Mouse (Mus musculus) thymus, postnatal 25 days (tissue): Measurements from ENCODE around the gene Arid3a.

Experiments used
- DNase-seq: peaks from one replicate; pipeline ENCODE4 v3.0.0; 2022

Arid3a gene

DNA sequence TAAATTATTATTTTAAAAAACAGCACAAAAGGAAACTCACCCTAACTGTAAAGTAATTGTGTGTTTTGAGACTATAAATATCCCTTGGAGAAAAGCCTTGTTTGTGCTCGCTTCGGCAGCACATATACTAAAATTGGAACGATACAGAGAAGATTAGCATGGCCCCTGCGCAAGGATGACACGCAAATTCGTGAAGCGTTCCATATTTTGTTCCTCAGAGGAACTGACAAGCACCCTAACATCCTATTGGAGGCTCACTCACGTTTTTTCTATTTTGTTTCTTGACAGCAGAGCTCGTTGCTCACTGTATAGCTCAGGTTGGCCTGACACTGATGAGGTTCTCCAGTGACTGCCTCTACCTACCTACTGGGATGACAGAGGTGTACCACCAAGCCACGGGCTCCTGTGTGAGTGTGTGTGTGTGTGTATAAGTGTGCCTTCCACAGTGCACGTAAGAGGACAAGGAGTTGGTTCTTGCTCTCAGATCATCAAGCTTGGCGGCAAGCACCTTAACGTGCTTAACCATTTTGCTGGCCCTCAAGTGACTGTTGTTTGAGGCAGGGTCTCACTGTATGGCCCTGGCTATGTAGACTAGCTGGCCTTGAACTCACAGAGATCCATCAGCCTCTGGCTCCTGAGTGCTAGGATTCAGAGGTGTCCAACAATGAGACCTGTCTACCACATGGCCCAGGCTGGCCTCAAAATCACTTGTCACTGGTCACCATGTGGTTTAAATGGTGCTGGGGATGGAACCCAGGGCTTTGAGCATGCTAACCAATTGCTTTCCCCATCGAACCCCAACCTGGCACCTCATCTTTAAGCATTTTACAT is 17.5 kb upstream of the Arid3a start:
- peak; percentile 34 for DNase-seq

DNA sequence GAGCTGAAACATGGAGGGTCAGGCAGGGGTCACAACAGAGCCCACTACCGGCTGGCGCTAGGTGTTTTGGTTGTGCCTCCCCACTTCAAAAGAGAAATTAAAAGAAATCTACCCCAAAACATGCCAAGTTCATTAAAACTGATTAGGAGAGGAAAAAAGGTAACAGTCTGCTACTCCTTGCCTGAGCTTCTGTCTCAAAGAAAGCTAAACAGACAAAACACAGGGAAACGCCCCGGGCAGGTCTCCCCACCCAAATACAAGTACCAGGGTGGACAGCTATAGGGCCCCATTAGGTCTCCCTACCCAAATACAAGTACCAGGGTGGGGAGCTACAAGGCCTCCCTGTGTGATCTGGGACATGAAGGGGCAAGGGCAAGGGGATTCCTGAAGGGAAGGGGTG is 16.3 kb upstream of the Arid3a start, which contains the start of gene Gm26602:
Gm26602 (plus strand) TSS at position 301 of the 400 bp plus-strand sequence.
- DNase-seq: no peak

DNA sequence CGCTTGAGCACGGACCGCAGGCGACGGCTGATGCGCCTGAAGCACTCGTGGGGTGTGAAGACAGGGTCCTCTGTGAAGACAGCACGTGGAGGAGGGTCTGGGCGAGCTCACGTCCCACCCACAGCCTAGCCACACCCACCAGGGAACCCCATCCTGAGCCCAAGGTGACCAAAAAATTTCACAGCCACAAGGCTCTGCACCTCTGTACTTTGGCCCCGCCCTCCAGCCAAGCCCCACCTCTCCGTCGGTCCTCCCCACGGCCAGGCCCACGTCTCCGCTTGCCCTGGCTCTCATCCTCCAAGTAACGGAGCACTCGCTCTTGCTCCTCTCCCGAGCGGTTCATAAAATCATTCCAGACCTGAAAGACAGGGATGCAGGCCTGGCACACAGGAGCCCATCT is 14.4 kb upstream of the Arid3a start:
- no peak for DNase-seq

DNA sequence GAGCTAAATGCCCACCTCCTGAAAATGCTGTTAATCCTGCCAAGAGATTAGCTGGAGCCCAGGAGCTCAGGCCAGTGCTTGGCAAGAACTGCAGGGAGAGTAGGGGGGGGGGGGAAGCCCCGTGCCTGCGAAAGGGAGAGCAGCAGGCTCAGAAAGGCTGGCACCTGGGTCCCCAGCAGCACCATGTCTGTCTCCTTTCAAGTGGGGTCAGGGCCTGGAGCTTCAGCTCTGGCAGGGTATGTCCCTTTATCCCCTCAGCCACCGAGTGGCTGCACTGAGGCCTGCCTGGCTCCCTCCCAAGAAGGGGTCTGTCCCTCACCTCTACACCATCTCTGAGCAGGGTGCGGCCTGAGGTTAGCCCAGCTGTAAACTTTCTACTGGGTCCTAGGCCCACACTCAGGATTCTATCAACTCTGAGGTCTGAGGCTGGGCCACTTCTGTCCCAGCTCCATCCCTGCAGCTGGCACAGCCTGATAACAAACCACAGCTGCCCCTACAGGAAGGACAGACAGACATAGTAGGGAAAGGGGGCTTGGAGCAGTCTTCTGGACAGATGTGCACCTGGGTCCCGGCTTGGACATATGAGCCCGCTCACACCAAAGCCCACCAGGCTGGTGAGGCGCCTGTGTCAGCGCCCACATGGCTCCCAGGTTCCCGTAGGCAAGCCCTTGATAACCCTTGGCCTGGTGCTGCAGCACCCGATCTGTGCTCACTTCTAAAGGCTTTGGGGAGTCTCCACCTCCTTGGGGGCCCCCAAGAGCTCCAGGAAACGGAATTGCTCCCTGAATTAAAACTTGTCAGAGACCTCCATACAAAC is 12.5 kb upstream of the Arid3a start:
- no peak for DNase-seq

DNA sequence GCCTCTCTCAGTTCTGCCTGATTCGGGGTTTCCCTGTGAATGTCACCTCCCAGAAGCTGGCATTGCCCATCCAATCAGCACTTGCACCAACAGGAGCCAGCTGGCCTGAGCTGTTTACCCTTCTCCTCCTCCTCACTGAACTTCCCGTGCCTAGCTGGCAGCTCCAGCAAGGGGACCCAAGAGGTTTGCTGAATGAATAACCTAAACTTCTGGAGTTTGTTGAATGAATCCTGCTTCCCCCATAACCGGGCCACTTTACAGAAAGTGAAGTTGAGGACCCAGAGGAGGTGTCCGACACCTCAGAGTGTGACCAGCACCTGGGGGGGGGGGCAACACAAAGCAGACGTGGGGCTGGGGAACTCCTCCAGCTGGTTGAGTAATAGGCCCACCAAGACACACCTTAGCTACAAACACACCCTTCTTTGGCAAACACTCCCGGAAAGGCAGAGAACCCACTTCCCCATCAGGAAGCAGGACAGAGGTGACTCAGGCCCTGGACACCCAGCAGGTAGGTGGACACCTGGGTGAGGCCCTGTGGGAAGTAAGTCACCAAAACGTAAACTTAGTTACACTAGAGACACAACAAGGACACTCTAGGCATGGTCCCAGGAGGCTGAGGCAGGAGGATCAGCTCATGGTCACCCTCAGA is 11.8 kb upstream of the Arid3a start:
- no peak for DNase-seq

DNA sequence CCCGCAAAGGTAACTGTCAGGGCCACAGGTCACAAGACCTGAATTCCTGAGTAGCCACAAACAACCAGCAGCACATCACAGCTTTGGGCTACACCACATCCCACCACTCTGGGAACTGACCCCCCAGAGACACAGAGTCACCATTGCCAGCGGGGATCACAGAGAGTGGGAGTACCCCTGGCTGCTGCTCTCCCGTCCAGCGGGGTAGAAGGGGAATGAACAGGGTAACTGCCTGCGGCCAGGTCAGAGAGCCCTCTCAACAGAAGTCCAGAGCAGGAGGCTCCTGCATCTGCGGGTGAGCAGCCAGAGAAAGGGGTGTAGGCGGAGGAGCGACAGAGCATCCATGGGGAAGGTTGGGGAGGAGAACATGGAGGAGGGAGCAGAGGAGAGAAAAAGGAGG is 10.8 kb upstream of the Arid3a start:
- DNase-seq: no peak

DNA sequence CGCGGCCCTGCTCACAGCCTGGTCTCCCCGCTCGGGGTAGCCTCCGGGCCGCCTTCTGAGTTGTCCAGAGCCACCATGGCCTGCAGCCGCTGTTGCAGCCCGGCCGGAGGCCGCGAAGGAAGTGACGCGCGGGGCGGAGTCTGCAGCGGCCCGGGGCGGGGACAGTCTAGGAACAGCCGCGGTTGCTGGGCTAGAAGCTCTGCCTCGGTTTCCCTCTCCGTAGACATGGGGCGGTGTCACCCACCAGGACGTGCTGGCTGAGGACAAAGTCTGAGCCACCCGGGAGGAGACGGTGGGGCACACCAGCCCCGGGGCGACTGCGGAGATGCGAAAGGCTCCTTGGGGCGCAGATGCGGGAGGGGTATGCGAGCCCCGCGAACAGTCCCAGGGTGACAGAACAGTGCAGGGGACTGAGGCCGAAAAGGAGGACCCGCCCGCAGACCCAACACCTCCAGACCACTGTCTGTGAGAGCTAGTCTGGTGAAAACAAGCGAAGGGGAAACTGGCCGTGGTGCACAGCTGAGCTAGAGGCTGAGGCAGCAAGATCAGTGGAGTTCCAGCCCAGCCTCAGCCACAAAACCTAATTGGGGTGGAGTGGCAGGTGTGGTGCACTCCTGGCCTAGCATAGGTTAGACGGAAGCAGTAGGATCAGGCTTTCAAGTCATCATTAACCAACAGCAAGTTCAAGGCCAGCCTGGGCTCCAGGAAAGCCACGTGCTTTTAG is 9.9 kb upstream of the Arid3a start, which contains the start of gene Kiss1r:
Kiss1r (plus strand) TSS at position 164 of the 724 bp plus-strand sequence.
- peak; percentile 89 for DNase-seq

DNA sequence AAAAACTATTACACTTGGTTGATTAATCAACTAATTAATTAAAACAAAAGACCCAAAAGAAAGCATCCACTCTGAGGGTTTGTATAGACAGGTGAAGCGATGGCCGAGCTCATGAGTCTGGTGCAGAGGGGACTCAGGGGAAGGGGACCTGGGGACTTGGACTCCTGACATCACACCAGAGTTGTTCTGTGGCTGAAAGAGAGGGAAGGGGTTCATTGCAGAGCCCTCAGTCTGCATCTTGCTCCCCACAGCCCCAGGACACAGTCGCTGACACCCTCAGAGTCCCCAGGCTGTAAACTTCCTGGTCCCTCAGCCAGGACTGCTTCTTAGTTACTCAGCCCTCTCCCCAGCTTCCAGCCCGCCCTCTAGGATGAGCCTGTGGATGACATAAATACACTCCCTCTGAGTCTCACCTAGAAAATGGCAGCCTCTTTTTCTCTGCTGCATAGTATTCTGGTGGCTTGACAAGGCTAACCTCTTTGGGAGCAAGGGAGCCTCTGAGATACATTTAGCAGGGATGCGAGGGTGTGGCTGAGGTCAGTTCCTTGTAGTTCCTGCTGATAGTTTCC is 9.2 kb upstream of the Arid3a start:
- no peak for DNase-seq

DNA sequence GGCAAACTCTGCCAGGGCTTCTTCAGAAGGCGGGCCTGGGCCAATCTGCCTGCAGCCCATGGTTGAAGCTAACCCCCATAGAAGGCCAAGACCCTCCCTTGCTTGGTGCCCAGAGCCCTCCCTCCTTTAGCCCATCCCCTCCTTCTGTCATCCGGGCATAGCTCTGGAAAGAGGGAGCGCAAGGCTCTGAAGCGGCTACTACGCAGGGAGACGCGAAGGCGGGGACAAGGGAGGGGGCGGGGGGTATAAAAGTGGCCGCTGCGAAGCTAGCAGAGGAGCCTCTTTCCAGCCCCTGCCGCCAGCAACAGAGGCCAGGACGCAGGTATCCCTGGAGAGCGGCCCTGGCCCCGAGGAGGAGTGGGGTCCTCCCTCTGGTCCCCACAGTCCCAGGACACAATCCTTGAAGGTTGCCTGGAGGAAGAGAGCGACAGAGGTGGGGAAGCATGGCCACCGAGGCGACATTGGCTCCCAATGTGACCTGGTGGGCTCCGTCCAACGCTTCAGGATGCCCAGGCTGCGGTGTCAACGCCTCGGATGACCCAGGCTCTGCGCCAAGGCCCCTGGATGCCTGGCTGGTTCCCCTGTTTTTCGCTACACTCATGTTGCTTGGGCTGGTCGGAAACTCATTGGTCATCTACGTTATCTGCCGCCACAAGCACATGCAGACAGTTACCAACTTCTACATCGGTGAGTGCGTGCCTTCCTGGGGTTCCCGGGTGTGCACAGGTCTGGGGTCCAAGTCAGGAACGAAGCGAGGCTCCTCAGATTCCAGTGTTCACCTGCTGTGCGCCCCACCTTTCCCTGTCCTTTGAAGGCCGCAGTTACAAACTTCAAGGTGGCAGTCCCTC is 8.4 kb upstream of the Arid3a start:
- no peak for DNase-seq

DNA sequence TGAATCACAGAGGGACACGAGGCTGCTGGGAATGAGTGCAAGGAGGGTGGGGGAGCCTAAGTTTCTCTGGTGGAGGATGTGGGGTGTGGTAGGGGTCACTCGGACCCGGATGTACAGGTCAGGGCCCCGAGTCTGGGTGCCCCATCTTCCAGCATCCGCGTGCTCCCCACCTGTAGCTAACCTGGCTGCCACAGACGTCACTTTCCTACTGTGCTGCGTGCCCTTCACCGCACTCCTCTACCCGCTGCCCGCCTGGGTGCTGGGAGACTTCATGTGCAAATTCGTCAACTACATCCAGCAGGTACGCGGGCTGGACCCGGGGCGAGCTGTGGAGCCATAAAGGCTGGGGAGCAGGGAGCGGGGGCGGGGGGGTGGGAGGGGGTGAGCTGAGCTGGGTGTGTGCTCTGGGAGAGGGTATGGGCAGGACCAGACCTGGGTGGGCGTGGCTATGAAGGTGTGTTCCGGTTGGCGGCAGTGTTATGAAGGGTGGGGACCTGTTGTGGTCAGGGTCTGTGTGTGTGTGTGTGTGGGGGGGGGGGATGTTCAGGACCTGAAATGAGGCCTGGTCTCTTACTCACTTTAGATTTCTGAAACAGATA is 7.5 kb upstream of the Arid3a start:
- DNase-seq: peak; percentile 25

DNA sequence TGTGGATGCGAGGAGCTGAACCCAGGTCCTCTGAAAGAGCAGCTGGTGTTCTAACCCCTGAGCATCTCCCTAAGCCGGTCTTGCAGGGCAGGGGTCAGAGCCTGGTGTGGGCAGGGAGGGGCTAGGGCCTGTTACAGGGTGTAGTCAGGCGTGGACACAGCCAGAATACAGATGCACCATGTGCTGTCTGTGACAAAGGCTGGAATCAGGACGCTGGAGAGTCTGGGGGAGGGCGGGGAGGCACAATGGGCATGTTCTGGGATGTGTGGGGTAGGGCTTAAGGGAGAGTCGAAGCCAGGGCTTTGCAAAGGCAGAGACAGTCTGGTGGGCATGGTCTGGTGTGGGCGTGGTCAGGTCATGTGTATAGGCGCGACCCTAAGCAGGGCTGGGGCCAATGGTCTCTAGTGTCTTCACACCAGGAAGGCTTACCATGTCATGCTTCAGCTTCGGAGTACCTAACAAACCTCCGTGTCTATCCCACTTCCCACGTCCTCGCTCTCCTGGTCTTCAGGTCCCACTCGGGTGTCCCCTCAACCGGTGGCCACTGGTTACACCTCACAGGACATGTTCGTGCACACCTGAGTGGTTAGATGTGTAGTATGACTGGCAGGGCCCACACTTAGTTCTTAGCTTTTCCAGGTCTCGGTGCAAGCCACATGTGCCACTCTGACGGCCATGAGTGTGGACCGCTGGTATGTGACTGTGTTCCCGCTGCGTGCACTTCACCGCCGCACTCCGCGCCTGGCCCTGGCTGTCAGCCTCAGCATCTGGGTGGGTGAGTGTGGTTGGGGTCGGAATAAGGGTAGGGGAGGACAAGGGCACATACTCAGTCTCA is 6.6 kb upstream of the Arid3a start:
- no peak for DNase-seq

DNA sequence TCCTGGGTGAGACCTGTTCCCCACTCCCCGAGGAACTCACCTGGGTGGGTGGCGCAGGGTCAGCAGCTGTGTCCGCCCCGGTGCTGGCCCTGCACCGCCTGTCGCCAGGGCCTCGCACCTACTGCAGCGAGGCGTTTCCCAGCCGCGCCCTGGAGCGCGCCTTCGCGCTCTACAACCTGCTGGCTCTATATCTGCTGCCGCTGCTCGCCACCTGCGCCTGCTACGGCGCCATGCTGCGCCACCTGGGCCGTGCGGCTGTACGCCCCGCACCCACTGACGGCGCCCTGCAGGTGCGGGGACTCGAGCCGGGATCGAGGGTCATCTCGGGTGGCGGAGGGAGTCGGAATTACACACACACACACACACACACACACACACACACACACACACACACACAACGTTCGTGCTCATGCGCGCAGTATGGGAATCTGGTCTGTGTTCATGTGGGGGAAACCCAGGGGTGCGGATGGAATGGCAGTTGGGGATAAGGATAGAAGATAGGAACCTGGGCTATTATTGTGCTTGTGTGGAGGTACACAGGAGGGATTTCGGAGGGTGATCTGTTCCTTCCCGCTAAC is 5.8 kb upstream of the Arid3a start, which contains the start of gene R3hdm4:
R3hdm4 (minus strand) TSS at position 251 of the 578 bp plus-strand sequence.
- DNase-seq: peak; percentile 23

DNA sequence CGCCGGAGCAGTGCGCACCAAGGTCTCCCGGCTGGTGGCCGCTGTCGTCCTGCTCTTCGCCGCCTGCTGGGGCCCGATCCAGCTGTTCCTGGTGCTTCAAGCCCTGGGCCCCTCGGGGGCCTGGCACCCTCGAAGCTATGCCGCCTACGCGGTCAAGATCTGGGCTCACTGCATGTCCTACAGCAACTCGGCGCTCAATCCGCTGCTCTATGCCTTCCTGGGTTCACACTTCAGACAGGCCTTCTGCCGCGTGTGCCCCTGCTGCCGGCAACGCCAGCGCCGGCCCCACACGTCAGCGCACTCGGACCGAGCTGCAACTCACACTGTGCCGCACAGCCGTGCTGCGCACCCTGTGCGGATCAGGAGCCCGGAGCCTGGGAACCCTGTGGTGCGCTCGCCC is 5.3 kb upstream of the Arid3a start:
- DNase-seq: no peak

DNA sequence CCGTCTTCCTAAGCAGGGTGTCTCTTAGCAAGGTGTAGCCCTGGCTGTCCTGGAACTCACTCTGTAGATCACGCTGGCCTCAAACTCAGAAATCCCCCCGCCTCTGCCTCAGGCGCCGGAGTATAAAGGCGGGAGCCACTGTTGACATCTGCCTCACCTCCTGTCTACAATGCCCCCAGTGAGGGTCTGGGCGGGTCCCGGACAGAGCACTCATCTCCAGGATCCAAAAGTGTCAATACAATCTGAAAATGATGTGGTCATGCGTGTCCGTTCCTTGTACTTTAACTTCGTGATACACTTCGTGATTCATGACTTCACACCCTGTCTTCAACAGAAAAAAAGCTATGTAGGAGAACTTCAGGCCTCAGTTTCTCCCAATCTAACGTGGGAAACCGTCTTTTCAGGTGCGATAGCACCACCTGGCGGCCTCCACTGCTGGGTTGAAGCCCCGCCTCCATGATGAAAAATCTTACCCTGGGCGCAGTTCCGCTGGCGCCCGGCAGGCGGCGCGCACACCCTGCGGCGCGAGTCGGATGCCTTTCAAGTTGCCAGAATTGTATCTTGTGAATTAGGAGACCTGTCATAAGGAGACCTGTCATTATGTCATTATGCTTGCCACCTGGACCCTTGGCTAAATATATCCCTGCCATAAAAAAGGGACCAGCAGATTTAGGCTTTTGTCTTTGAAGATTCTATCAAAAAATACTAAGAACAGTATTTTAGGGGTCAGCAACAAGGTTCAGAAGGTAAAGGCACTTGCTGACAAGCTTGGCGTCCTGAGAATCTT is 1.7 kb upstream of the Arid3a start:
- peak; percentile 96 for DNase-seq

DNA sequence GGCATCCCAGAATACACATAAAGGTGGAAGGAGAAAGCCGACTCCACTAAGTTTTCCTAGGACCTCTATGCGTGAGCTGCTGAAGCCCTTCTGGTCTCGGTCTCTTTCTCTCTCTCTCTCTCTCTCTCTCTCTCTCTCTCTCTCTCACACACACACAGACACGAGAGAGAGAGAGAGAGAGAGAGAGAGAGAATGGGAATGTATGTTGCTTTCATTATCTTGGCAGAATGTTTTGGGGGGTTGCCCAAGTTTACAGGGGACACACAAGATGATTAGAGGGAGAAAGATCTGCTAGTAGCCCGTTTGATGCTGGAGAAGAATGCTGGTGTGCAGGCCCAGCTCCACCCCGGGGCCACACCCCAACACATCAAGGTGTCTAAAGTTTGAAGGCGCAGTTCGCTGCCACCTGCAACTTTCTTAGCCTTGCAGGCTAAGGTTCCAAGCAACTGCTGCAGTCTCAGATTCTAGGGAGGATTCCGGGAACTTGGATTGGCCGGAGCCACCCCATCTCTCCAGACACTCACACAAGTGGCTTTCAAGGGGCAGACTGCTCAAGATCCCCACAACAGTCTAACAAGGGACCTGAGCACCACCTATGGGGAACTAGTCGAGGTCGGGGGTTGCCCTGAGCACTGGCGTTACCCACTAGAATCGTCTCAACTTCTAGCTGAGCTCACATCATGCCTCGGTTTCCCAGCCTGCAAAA is 905 bp upstream of the Arid3a start:
- DNase-seq: peak; percentile 55

DNA sequence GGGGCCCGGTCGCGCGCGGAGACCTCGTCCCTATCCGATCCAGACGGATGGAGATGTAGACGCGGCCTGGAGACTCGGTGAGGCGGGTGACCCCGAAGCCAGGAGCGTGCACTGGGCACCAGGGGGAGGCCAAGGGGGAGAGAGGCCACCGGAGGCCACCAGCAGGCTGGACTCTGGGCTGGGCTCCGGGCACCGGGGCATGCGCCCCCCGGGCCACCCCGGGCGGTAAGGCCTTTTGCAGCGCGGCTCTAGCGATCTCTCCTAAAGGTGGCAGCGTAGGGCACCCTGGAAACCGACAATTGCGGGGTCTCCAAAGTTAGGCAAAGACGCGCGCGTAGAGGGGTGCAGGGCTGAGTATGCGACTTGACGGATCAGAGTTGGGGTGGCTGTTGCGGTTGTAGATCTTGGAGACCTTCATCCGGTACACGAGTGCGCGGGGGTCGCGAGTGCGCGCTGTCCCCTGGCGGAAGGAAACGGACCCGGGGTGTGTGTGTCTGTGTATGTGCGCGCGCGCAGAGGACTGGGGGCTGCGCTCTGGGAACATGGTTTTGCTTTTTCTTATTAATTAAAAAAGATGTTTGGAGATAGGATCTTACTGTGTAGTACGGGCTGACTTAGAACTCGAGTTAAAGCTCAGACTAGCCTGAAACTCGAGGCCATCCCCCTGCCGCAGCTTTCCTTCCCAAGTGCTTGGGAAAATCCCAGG is 634 bp downstream of the Arid3a start:
- peak; percentile 86 for DNase-seq

DNA sequence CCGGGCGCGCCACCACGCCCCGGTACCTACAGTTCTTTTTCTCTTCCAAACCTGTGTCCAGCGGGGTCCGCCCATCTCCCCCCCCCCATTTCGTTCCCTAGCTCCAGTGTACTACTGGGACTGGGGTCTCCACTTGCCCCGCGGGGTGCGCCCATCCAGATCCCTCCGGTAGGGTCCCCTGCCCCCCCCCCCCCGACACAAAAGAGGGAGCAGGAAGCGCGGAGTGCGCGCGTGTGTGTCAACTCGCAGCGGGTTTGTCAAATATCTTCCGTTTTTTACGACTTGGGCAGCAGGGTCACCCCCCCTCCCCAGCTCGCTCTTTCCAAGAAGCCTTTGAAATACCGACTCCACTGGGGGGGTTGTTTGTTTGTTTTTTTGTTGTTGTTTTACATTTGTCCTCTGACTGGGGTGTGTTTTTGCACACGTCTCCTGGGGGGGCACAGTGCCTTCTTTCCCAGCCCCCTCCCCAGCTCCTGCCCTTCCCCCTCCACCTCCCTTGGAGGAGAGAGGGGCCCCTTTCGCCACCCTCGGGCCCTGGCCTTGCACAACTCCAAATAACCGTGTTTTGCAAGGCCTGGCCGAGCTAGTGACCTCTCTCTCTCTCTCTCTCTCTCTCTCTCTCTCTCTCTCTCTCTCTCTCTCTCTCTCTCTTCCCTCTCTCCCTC is 1.3 kb downstream of the Arid3a start:
- DNase-seq: peak; percentile 40
